Mouse (Mus musculus): ENCODE results near the gene Ppp1r3d.

Gene Ppp1r3d

DNA sequence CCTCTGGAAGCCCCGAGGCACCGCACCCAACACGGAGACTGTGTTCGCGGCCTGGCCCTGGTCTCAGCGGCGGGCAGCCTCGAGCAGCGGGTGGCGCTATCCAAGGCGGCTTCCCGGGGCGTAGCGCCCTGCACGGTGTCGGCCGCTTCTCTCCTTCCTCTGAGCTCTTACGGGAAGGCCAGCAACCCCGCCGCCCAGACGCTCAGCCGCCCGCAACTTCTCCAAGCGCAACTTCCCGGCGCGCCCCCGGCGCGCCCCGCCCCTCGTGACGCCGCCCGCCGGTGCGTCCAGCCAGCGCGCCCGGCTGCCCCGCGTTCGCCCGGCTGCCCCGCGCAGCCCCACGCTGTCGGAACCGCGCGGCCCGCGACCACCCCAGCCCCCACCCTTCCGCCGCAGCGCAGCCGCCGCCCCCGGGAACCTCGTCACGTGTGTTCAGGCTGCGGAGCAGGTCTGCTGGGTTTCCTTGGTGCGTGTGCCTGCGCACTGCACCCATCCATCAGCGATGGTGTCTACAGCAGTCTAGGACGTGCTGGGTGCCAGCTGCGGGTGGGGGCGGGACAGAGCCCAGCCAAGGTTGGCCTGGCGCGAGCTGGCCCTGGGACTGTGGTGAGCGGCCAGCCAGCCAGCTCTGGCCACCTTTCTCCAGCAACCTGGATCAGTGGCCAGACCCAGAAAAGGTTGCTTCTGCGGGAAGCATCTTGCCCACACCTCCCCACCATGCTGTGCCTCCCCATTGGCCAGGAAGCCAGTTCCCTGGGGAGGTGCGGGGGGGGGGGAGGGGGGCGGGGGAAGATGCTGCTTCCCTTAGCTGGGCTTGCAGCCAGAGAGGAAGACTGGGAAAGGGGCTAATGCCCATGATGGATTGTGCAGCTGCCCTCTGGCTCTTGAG, at the start of gene Ppp1r3d, which contains the start of gene Fam217b:
Gene Ppp1r3d (minus strand): TSS at position 212 of the 889 bp plus-strand sequence.
Gene Fam217b (plus strand): TSS at position 264 of the 889 bp plus-strand sequence.
- peak; percentile 29 to 30 for DNase-seq

DNA sequence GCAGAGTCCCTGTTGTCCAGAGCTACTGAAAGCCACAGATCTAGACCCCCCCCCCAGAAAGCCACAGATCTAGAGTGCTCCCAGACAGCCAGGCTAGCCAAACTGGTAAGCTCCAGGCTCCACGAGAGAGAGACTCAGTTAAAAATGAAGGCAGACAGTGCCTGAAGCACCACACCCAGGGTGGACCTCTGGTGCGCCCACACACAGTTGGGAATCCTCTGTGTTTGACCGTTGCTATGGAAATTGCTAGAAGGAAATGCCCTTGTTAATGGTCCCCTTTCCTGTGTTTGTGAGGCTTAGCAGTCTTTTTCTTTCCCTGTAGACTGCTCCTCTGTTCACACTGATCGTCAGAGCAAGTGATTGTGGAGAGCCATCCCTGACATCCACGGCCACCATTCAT, 46.1 kb upstream of the Ppp1r3d start:
- DNase-seq, result no peak

DNA sequence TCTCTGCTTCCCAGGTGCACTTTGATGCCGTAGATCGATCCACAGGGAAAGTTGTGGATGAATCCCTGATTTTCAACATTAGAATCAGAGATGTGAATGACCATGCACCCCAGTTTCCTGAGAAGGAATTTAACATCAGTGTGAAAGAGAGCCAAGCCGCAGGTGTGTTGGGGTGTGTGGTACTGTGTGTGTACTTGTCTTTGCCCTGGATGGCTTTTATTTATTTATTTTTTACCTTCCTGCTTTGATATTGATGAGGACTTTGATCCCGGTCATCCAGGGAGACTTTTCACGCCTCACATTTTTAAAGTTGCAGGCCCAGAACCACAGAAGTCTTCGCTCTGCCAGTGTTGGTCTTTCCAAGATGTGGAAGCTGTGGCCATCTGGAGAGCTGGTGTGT, 43.1 kb upstream of the Ppp1r3d start:
- DNase-seq, result no peak

DNA sequence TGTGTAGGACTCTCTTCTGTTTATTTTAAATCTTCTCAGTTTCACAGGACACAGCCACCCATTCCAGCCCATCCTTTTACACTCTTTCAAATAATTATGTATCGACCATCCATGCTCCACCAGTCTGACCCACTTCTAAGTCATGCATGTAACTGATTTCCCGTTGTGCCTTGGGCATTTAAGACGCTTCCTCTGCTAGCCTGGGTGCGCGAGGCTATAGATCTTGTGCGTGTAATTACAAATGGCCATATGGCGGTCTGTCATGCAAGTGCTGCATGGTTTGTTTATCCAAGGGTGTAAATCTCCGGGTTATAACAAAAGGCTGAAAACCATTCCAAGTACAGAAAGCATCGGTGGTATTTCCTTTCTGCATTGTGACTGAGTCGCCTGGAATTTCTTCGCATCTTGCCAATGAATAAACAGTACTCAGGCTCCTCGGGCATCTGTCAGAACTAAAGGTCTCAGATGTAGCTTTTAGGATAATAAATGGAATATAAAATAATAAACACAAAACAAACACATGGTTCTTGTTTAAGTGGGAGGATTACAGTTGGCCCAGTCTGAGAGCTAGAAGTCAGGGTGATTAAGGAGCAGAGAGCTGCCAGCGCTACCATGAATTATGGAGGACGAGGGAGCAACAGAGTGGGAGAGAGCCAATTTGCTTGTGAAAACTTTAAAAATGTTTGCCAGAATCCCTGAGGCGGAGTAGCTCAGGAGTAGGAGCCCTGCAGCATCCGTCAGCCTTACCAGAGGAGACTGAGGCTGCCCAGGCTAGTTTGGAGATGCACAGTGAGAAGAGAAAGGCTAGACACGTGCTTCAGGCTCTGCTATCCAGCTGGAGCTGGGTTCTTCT, 40.6 kb upstream of the Ppp1r3d start:
- peak in 1 of 2 experiments; percentile 6 for DNase-seq

DNA sequence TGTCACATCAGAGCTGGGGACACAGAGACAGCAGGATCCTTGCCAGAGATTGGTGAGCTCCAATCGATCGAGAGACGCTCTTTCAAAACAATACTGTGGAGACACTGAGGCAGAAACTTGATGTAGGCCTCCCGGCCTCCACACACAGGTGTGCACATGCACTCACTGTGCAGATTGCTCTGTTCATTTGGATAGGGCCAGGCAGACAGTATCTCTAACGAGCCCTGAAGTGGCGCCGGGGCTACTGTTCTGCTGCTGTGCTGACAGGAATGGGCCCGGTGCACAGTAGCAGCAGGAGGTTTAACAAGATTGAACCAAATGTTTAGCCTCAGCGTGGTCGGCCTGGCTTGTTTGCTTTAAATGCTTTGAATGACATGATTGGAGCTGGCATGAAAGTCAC, 36.7 kb upstream of the Ppp1r3d start:
- no peak for DNase-seq

DNA sequence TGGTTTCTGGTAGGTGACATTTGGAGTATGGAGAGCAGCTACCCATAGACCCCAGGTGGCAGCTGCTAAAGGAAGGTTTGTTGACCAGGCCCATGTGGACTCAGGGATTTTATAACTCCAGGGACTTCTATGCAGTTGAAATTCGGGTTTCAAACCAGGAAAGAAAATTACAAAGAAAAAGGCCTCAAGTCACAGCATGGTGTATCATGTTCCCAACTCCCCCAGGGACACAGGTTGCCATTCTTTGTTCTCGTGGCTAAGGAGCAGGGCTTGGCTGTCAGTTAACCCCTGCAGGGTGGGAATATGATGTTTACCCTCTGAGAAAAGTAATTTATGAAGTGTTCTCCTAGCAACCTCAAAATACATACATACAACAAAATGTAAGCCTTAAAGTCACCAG, 36.0 kb upstream of the Ppp1r3d start:
- no peak for DNase-seq

DNA sequence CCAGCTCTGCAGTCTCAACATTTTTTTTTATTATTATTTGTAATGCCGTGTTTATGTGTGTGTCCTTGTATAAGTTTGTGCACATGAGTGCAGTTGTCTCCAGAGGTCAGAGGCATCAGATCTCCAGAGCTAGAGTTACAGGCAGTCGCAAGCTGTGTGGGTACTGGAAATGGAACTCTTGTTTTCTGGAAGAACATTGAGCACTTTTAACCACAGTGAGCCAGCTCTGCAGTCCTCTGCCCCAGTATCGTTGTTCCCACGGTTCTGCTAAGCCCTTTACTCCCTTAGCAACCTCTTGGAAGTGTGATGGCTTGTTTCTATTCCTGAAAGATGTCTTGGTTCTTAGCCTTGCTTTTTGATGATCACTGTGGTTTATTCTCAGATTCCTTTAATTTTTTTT, 35.1 kb upstream of the Ppp1r3d start:
- no peak for DNase-seq

DNA sequence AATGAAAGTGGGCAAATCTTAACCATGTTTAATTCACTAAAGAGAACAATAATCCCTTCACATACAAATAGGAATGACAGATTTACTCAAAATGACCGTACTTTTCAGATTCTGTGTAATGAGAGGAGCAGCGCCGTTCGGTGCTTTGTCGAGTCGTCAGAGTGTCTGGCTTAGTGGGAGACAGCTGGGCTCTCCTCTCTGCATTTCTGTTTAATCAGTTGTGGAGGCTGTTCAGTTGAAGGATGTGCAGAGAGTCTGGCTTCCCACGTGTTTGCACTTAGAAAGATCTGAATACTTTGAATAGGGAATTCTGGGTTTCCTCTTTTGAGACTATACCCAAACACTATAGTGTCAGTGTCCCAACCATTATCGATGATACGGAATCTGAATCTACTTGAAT, 23.0 kb upstream of the Ppp1r3d start:
- no peak for DNase-seq

DNA sequence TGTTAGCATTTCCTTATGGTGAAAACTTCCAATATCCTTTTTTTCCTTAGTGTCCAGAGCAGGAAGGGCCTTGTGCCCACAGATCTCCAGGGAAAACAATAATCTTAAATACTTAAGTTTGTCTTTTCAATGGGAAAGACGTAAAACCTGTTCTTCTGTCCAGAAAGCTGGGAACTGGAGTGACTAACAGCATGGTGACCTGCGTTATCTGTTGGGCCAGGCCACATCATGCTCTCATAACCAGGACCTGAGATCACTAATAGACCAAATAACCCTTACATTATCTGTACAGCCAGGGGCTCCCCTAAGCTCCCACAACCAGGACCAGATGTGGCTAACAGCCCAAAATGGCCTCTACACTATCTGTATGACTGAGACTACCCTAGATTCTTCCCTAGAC, 19.6 kb upstream of the Ppp1r3d start:
- no peak for DNase-seq

DNA sequence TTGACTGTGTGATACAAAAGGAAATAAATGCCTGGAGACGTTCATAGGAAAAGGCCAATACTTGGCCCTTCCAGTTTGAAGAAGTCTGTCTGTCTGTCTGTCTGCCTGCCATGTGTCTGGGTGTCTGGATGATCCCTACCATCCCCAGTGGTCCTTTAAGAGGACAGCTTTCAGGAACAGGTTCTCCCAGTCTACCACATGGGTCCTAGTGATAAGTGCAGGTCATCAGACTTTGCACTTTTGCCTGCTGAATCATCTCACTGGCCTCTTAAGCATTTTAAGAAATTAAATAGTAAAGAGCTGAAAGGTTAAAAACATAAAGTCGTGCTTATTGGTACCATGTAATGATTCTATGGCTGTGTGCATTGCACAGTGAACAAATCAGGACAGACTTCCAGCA, 19.2 kb upstream of the Ppp1r3d start:
- no peak for DNase-seq

DNA sequence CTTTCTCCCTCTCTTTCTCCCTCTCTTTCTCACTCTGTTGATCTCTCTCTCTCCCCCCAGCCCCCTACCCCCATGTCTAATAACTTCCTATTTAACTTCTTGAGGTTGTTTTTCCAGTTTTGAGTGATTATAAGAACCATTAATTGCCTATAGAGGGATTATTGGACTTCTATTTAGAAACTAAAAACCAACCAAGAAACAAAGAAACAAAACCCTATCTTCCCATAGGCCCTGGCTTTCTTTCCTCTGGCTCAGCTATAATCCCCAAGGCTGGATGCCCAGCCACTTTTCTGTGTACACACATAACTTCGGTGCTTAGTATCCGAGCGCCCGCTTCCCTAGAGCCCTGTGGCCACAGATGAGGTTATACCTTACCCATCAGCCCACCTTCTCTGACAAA, 16.0 kb upstream of the Ppp1r3d start, which contains the start of gene Cdh26:
Gene Cdh26 (plus strand): TSS at position 301 of the 400 bp plus-strand sequence.
- DNase-seq, result no peak

DNA sequence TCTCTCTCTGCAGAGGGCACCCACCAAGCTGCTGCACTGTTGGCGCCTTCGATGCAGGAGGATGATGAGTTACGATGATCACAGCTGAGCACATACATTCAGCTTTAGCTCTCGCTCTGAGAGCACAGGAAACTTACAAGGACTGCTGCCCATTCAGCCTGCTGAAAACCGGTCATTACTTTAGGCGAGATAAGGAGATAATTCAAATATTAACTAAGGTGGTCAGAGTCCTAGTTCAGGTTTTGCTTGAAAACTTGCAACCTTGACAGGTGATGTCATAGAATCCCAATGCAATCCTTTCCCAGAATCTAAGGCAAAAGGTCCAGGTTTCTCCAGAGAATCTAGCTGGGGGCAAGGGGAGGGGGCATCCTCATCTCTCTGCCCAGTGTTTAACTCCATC, 15.2 kb upstream of the Ppp1r3d start:
- DNase-seq, result no peak

DNA sequence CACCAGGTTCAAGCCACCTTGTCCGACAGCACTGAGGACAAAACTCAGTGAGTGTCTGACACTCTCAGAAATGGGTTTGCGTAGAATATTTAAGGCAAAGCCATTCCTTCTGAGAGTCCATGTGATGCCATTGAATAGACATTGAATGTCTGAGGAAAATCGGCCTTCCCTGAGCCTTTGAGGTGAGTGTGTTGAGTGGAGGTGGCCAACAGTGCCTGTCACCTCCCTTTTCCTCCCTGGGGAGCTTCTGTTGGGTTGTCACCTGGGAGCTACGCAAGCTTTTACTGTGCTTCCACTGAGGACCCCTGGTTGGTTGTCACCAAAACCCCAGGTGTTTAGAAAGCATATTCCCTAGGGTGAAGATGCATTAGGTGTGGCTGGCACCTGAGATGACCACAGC, 14.4 kb upstream of the Ppp1r3d start:
- DNase-seq, result no peak

DNA sequence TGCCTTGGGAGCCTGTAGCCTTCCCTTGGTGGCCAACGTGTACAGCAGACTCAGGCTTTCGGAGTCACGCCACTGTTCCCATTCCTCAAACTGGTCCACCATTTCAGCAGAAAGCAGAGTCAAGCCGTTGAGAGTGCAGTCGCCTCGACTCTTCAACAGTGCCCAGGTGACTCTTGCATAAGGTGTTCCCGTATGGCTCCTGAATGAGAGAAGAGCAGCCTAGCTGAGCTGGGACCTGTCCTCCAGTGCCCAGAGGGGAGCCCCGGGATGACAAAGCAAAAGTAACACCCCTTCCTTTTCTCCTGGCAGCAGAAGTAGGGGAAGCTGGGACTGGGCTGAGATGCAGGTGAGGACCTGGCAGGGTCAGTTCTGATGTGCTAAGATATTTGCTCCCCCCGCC, 13.9 kb upstream of the Ppp1r3d start:
- DNase-seq, result no peak

DNA sequence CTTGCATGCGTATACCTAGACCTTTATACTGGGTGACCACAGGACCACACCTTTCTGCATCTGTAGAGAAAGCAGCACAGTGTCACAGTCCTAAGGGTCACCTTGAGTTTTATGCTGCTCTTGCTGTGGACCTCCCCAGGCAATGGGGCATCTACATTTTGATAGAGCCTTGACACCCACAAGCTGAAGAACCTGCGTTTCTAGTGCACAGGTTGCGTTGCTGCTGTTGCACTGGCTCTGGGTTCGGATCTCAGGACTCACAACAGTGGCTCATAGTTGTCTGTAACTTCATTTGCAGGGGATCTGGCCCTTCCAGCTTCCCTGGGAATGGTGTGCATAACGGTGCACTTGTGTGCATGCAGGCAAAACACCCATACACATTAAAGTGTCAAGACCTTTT, 12.9 kb upstream of the Ppp1r3d start:
- no peak for DNase-seq

DNA sequence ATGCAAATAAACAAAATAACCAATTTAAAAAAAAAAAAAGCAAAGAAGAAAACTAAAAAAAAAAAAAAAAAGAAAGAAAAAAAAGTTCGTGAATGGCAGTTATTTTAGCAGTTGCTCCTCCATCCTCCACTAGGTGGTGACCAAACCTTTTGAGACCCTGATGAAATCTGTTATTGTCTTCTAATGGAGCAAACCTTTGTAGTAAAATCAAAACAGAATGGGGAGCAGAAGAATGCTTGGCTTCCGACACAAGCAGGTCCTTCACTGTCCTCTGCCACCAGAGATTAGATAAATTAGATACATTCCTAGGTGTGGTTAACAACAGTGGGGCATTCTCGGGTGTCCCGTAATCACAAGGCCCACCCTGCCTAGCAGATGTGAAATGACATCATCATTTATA, 12.0 kb upstream of the Ppp1r3d start:
- DNase-seq, result no peak

DNA sequence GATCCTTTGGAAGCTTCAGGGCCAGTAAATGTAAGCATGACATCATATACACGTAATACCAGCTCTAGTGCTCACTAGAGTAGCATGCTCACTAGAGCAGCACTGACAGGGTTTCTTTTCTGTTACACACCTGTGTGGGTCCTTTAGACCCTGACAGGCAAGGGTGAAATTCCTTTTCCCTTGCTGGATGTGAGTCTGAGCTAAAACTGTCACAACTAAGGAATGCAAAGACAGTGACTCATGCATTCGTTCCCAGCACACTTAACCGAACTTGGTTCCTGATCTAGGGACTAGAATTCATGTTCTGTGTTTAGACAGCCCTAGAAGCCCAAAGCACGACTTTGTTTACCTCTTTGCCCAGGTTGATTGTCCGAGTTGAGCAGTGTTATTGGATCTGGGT, 9.0 kb upstream of the Ppp1r3d start:
- DNase-seq, result no peak

DNA sequence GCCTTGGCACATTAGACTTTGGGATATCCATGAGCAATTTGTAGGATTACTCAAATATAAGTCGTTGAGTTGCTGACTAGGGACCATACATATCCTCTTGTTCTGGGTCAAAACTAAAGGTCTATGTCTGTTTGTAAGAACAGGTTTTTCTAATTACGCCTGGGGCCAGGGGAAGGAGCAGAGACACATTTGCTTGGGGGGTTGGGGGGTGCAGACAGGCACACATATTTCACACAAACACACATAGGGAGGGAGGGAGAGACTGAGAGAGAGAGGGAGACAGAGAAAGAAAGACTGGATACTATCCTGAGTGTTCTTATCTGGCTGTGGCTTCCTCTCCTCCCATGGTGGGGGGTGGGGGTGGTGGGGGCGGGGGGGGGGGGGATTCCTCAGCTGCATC, 7.9 kb upstream of the Ppp1r3d start:
- no peak for DNase-seq

DNA sequence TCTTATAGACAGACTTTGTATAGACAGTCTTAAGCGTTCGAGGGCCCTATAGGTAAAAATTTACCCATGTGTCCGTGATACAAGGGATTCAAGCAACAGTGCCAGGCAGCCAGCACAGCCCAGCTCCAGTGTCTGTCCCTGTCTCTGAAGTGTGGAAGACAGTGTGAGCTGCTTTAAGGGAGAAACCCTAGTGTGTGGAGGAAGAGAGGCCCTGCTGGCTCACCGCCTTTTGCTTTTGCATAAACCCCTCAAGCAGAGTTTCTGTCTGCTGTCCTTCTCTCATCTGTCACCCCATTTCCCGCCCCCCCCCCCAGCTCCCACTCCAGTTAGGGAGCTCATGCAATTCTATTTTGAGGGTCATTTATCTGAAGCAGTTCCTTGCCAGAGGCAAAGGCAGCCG, 7.3 kb upstream of the Ppp1r3d start:
- no peak for DNase-seq

DNA sequence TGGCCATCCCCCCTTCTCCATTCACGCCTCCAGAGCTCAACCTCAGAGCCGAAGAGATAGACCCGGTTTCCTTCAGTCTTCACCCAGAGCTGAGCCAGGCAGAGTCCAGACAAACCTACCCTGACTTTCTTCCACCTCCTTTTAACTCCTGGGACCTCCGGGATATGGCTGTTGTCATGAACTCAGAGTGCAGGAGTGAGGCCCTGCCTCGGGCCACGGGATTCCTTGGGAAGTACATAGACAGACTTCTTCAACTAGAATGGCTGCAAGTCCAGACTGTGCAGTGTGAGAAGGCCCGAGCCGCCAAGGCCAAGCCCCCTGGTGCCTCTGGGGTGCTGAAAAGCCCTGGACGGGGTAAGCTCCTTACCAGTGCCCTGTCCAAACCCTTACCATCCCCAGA, 6.3 kb upstream of the Ppp1r3d start:
- DNase-seq, result no peak

DNA sequence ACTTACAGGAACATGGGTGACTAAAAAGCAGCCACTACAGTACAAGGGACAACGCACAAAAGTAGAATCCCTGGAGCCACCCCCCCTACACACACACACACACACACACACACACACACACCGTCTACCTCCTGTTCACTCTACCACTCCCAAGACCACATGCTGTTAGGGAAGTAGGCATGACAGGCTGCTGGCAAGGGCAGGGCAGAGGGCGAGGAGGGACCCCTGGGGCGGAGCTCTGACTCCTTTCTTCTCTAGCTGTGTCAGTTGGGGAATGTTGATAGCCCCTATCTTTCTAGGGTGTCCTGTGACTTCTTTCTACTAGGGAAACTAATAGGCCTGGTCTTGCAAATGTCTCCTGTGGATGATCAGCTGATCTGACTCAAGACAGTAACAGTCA, 2.7 kb upstream of the Ppp1r3d start:
- no peak for DNase-seq

DNA sequence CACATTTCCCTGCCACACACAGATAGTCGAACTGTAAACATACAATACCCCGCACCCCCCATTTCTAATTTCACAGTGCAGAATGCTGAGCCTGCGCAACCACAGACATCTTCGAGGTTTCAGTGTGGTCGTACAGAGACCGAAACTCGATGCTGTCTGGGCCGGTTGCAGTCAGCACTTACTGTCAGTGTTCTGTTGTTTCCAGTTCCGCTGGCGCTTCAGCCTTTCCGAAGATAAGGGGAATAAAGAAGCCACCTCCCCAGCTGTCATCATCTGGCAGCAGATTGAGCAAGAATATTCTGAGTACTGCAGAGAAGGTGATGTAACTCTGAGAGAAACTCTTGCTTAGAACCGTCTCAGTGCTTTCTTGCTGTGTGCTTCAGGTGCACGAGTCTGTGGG, 2.2 kb upstream of the Ppp1r3d start:
- no peak for DNase-seq

DNA sequence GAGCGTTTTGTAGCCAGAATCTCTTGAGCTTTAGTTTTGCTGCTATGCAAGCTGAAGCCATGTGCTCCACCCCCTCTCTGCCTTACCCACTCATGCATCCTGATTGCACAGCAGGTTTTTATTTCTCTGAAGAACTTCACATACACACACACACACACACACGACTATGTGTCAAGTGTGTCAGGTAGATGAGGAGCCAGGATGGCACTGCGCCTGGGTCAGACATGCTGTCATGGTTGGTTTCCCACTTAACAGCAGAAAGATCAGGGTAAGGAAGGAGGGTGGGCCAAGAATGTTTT, 827 bp upstream of the Ppp1r3d start:
- no peak for DNase-seq
